Mouse (Mus musculus) midbrain, embryonic 15.5 days (tissue): ENCODE measurements around the gene Akap13. TPM values are rescaled to one million over a fixed set of nuclear protein-coding genes. Genes with fewer than 3 reads are reported as not detected.

Experiments
- ATAC-seq: fragments of 200-750 bp; cut with Nextera tagmentation; replicated peaks from 2 replicates; pipeline ENCODE4 v1.8.0; 2017; ENCODE audit warnings: moderate TSS enrichment
- H3K27ac ChIP-seq: fragments of 300-500 bp; sonication (generic); 2 replicates; pipeline ENCODE4 v1.5.1; 2015; ENCODE audit warnings: mild to moderate bottlenecking, inconsistent platforms
- H3K27me3 ChIP-seq: fragments of 300-500 bp; sonication (generic); replicated peaks from 2 replicates; pipeline ENCODE4 v1.6.1; 2015; ENCODE audit warnings: inconsistent platforms
- H3K36me3 ChIP-seq: fragments of 300-500 bp; sonication (generic); replicated peaks from 2 replicates; pipeline ENCODE4 v1.6.1; 2015; ENCODE audit warnings: inconsistent platforms
- H3K4me1 ChIP-seq: fragments of 300-500 bp; sonication (generic); 2 replicates; pipeline ENCODE4 v1.6.1; 2015; ENCODE audit warnings: inconsistent platforms
- H3K4me2 ChIP-seq: fragments of 300-500 bp; sonication (generic); 2 replicates; pipeline ENCODE4 v1.6.1; 2015; ENCODE audit warnings: inconsistent platforms, mild to moderate bottlenecking, moderate library complexity
- H3K4me3 ChIP-seq: fragments of 300-500 bp; sonication (generic); 2 replicates; pipeline ENCODE4 v1.5.1; 2015; ENCODE audit warnings: mild to moderate bottlenecking, inconsistent platforms
- H3K9ac ChIP-seq: fragments of 300-500 bp; sonication (generic); 2 replicates; pipeline ENCODE4 v1.6.1; 2015; ENCODE audit warnings: mild to moderate bottlenecking, inconsistent platforms
- H3K9me3 ChIP-seq: fragments of 300-500 bp; sonication (generic); 2 replicates; pipeline ENCODE4 v1.6.1; 2016; ENCODE audit warnings: inconsistent platforms
- WGBS: fragments of 180-500 bp; shearing (Covaris S2); methylation state at CpG from one replicate; pipeline ENCODE4 v1.1.7; 2015; ENCODE audit warnings: mixed read lengths; 5-methylcytosine and 5-hydroxymethylcytosine counted together
- polyA plus RNA-seq: library from polyadenylated mRNA; unstranded; fragments of >200 nt; fragmentation: Nextera tagmentation; extraction: Ambion mirVana; gene quantifications from 2 replicates; pipeline ENCODE4 v1.2.1, GENCODE M21; 2015

Akap13 gene
- polyA plus RNA-seq, 1 experiment from 2014 or later: 16.1 TPM

DNA sequence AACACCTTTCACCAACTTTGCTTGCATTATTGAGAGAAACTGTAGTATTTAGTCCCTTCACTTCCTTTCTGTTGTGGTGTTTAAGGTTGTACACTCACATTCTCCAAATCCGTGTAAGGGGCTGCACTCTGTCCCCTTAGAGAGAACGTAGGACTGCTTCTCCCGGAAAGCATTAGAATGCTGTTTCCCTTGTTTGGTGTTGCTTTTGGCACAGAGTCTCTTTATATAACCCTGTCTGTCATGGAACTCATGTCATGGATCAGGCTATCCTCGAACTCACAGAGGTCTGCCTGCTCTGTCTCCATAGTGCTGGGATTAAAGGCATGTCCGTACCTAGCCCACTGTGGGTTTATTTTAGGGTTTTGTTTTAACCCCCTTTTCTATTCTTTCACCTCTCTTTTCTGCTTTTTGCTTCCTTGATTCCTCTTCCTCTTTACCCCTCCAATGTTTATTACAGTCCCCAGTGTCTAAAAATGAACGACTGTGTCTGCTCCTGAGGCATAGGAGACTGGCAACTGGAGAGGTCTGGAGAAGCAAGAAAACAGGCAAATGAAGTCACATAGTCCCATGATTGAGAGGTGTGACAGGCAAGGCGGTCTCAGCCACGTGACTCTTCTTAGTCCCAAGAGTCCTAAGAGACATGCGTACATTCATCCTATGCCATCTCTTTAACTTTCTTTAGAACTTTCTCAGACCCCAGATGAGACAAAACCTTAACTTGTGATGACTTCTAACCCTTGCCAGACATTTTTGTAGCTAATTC is 186.3 kb downstream of the Akap13 start:
- H3K9ac ChIP-seq: no peak overlapping the region
- no peaks in the 10 kb centered on the region for H3K9me3 ChIP-seq
- no peaks in the 10 kb centered on the region for H3K27me3 ChIP-seq
- 0 out of 2 replicates have a peak, but pooled peaks have one; percentile 49 for ATAC-seq
- H3K36me3 ChIP-seq: no peaks in the 10 kb centered on the region
- H3K27ac ChIP-seq: no peak overlapping the region
- 51% methylated on average over 9 of the region's 9 CpGs for WGBS
- no peak overlapping the region for H3K4me3 ChIP-seq
- H3K4me2 ChIP-seq: peak overlapping the region; percentile 66; the same call in 1 of the 2 replicates
- H3K4me1 ChIP-seq: 0 out of 2 replicates have a peak, but pooled peaks cover 8% of the 10 kb centered on the region

DNA sequence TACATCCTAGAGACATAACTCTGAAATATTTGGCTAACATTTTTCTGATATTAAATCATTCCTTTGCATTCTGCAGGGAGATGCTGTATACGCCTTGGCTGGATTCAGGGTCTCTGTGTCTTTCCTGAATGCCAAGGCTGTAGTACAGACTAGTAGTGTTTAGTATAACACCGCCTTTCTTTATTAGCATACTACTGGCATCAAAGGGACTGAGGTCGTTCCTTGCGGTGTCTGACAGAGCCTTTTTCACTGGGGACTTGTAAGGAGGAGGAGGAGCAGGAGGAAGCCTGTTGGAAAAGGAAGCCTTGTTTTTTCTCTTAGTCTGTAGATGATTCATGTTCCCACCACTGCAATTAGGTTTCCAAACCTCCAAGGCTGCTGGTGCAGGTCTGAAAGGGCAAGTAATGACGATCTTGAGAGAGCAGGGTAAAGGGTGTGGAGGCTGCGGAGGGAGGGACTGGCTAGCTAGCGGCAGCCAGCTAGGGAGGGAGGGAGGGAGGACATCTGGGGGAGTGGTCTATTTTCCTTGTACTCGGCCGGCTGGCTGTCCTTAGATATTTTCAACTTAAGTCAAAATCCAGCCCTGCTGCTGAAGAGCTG is 186.9 kb downstream of the Akap13 start:
- H3K27me3 ChIP-seq: no peaks in the 10 kb centered on the region
- peak overlapping the region; percentile 66 for H3K4me2 ChIP-seq
- peak overlapping the region; percentile 62 for H3K27ac ChIP-seq
- peak overlapping the region; percentile 37 for H3K4me3 ChIP-seq
- peak overlapping the region; percentile 36 for H3K9ac ChIP-seq
- H3K9me3 ChIP-seq: no peaks in the 10 kb centered on the region
- 0 out of 2 replicates have a peak, but pooled peaks cover 8% of the 10 kb centered on the region for H3K4me1 ChIP-seq
- H3K36me3 ChIP-seq: no peaks in the 10 kb centered on the region
- ATAC-seq: peak; percentile 89
- 3% methylated on average over 8 of the region's 9 CpGs for WGBS

DNA sequence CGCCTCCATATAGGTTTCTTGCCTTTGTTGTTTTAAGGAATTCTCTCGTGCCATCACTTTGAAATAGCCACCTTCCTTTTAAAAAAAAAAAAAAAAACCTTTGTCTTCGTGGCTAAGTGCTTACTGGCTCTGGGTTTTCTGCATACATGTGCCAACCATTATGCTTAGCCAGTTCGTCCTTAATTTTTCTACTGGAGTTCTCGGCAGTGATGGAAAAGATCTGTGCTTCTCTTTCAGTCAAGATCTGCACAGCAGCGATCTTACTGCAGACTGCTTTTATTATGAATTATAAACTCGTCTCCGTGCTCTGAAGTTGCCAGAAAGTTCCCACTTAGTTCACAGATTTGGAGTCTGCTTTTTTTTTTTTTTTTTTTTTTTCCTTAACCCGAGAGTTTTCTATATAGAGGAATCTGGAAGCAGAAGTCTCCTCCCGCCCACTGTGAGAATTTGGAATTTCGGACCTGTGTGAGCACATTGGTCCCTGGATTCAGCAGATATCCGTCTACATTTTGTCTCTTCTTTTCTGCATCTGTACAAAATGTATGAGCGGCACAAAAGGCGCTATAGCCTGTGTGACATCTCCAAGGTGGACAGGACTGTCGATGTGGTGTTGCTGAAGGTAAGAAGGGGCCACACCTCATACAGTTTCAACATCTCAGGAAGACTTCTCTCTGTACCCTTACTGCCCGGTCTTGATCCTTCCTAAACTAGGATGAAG is 187.7 kb downstream of the Akap13 start:
- H3K9me3 ChIP-seq: no peaks in the 10 kb centered on the region
- H3K4me2 ChIP-seq: peak overlapping the region; percentile 66
- H3K4me1 ChIP-seq: 0 out of 2 replicates have a peak, but pooled peaks cover 8% of the 10 kb centered on the region
- H3K4me3 ChIP-seq: peak overlapping the region; percentile 37
- H3K27ac ChIP-seq: no peak overlapping the region
- WGBS: 49% methylated on average over 15 of the region's 16 CpGs
- H3K27me3 ChIP-seq: no peaks in the 10 kb centered on the region
- H3K36me3 ChIP-seq: no peaks in the 10 kb centered on the region
- no peak overlapping the region; the same call in 1 of the 2 replicates for H3K9ac ChIP-seq
- peak; percentile 35; the same call in 1 of the 2 replicates for ATAC-seq

DNA sequence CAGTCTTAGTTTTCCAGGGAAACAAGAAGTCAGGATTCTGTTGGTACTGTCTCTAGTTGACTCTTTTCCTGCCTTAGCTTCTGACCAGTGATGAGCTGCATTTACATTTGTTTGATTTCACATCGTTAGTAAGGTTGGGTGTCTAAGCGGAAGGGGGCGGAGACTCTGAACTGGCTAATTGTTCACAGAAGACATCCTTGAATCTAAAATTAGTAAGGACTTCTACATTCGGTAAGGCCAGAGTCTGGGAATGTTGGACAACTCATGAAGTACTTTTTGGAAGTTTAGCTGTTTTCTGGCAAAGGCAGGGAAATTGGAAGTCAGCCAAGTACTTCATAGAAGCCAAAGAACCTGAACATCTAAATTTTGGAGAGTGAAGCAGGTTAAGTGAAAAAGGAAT is 188.7 kb downstream of the Akap13 start:
- Histone ChIP-seq H3K4me3 (no peak overlapping the region), H3K36me3 (no peaks in the 10 kb centered on the region), H3K27me3 (no peaks in the 10 kb centered on the region), H3K9ac (no peak overlapping the region), H3K4me1 (0 out of 2 replicates have a peak, but pooled peaks cover 8% of the 10 kb centered on the region), H3K4me2 (0 out of 2 replicates have a peak overlapping the region, but pooled peaks have one; percentile 16), H3K27ac (no peak overlapping the region), H3K9me3 (no peaks in the 10 kb centered on the region)
- no peak for ATAC-seq
- 62% methylated on average over 4 of the region's 4 CpGs for WGBS

DNA sequence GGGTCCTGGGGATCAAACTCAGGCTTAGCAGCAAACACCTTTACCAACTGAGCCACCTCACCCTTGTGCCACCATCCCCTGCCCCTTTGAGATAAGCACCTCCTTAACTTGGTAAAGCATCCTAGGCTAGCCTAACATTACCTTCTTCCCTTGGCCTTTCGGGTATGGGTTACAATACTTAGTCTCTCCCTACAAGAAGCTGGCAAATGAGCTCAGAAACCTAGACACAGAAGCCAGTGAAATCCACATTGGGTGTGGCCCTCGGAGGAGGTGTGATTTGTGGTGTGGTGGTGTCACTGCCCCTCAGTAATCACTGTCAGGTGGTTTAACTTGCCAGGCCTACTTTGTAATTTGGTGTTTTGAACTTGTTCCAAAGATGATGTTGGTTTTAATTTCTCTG is 189.3 kb downstream of the Akap13 start:
- Histone ChIP-seq H3K9ac (no peak overlapping the region), H3K4me2 (0 out of 2 replicates have a peak overlapping the region, but pooled peaks have one; percentile 12), H3K27ac (no peak overlapping the region), H3K4me1 (0 out of 2 replicates have a peak, but pooled peaks cover 8% of the 10 kb centered on the region), H3K4me3 (no peak overlapping the region), H3K36me3 (no peaks in the 10 kb centered on the region), H3K27me3 (no peaks in the 10 kb centered on the region), H3K9me3 (no peaks in the 10 kb centered on the region)
- 90% methylated on average over 2 of the region's 2 CpGs for WGBS
- no peak for ATAC-seq

DNA sequence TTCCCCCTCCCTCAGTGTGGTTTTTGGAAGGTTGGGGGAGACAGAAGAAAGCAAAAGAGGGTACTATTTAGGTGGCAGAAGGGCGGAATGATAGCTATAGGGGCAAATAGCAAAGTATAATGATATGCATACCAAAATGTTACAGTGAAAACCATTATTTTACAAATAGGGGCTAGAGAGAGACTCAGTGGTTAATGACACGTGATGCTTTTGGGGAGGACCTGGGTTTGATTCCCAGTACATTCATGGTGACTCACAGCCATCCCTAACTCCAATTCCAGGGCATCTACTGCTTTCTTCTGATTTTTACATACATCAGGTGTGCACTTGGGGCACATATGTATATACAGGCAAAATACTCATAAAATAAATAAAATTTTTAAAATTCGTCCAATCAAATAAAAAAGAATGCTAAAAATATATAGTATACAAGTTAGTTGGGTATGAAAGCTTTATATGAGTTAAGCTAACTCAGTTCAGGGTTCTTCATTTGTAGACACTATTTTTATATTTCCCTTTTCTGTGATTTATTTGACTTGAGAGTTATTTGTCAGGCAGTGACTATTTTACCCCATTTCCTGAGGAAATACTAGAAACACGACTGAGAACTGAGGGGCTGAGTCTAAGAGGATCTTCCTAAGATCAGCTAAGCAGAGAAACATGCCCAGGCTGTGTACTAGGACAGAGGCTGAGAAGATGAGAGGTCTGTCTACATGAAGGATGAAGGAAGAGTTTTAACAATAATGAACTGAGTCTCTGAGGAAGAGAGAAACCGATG is 190.0 kb downstream of the Akap13 start:
- H3K4me3 ChIP-seq: no peak overlapping the region
- no peak overlapping the region for H3K4me2 ChIP-seq
- no peaks in the 10 kb centered on the region for H3K9me3 ChIP-seq
- H3K36me3 ChIP-seq: no peaks in the 10 kb centered on the region
- WGBS: 85% methylated on average over 5 of the region's 5 CpGs
- H3K9ac ChIP-seq: no peak overlapping the region
- no peak overlapping the region for H3K27ac ChIP-seq
- no peak for ATAC-seq
- 0 out of 2 replicates have a peak, but pooled peaks cover 8% of the 10 kb centered on the region for H3K4me1 ChIP-seq
- H3K27me3 ChIP-seq: no peaks in the 10 kb centered on the region

DNA sequence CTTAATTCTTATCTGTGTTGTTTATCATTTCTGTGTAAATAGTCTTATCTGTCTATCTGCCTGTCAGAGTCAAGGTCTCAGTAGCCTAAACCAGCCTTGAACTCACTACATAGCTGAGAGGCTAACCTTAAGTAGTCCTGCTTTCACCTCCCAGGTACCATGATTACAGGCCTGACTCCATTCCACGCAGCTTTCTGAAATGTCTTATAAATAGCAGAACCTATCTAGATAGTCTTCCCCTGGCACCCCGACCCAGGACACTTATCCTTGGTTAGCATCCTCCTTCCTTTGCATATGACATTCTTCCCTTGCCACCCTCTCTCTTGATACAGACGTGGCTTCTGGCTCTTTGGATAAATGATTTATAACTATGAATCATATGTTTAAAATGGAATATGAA is 192.7 kb downstream of the Akap13 start:
- H3K4me3 ChIP-seq: no peak overlapping the region
- H3K4me2 ChIP-seq: no peak overlapping the region
- no peaks in the 10 kb centered on the region for H3K4me1 ChIP-seq
- WGBS: 89% methylated on average over 3 of the region's 3 CpGs
- H3K27me3 ChIP-seq: no peaks in the 10 kb centered on the region
- H3K27ac ChIP-seq: no peak overlapping the region
- H3K9ac ChIP-seq: no peak overlapping the region
- no peak for ATAC-seq
- H3K36me3 ChIP-seq: no peaks in the 10 kb centered on the region
- no peaks in the 10 kb centered on the region for H3K9me3 ChIP-seq

DNA sequence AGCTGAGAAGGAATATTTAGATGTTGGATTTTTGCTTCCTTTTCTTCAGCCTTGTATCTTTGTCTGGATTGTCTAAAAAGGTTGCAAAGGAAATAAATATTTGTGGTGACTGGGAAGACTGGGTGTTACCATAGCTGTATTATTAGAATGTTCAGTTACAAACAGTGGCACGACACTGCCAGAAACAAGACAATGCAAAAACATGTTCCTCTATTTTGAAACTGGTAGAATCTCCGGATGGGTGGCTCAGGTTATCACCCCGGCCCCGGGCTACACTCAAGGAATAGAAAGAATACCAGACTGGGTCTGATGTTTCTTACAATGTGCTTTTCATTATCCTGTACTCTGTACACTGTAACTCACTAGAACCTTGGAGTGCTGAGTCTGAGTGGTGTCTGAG is 193.6 kb downstream of the Akap13 start:
- Histone ChIP-seq H3K27me3 (no peaks in the 10 kb centered on the region), H3K36me3 (no peaks in the 10 kb centered on the region), H3K9ac (no peak overlapping the region), H3K9me3 (no peaks in the 10 kb centered on the region), H3K4me2 (no peak overlapping the region), H3K4me1 (no peaks in the 10 kb centered on the region), H3K27ac (no peak overlapping the region), H3K4me3 (no peak overlapping the region)
- no peak for ATAC-seq
- WGBS: 88% methylated on average over 4 of the region's 4 CpGs

DNA sequence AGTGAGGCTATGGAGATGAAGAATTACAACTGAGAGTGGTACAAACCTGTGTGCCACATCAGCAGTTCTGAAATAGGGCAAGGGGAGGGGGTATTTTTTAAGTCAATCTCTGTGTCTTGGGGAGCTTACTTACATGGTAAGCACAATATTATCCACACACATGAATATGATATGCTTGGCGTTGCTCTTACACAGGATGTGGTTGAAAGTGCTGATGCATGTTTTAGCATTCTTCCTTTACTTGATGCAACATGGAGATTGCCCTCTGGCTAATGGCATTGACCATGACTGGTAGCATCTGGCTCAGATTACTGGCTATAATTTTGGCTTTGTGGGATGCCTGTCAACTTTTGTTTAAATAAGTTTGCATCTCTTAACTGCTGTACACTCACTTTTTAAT is 194.6 kb downstream of the Akap13 start:
- Histone ChIP-seq H3K9ac (no peak overlapping the region), H3K4me2 (no peak overlapping the region), H3K4me1 (no peaks in the 10 kb centered on the region), H3K4me3 (no peak overlapping the region), H3K36me3 (no peaks in the 10 kb centered on the region), H3K9me3 (no peaks in the 10 kb centered on the region), H3K27me3 (no peaks in the 10 kb centered on the region), H3K27ac (no peak overlapping the region)
- 87% methylated on average over 1 of the region's 1 CpGs for WGBS
- no peak for ATAC-seq

DNA sequence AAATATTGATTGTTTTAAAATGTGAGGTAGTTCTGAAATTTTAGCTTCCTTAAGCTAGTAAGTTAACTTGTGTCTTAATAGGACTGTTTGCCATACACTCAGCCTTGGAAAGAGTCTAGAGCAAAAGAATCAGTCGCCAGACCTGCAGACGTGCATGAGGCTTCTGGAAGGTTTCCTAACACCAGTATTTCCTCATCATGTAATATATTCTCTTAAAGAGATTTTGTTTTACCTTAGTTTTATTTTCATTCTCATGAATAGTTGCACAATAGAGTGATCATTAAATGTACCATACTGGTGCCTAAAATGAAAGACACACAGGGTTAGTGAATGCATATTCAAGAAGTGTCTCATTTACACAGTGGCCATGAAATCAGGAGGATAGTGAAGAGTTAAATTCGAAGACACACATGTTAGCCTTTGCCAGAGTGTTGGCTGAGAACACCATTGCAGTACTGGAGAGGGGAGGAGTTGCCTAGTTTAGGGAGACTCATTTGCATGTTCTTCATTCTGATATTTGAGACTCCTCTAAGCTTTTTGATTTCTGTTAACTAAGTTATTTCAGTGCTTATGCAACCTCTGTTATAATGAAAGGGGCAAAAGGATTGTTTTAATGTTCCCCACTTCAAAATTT is 198.5 kb downstream of the Akap13 start:
- no peak for ATAC-seq
- H3K4me3 ChIP-seq: no peak overlapping the region
- 69% methylated on average over 3 of the region's 3 CpGs for whole genome bisulfite sequencing

DNA sequence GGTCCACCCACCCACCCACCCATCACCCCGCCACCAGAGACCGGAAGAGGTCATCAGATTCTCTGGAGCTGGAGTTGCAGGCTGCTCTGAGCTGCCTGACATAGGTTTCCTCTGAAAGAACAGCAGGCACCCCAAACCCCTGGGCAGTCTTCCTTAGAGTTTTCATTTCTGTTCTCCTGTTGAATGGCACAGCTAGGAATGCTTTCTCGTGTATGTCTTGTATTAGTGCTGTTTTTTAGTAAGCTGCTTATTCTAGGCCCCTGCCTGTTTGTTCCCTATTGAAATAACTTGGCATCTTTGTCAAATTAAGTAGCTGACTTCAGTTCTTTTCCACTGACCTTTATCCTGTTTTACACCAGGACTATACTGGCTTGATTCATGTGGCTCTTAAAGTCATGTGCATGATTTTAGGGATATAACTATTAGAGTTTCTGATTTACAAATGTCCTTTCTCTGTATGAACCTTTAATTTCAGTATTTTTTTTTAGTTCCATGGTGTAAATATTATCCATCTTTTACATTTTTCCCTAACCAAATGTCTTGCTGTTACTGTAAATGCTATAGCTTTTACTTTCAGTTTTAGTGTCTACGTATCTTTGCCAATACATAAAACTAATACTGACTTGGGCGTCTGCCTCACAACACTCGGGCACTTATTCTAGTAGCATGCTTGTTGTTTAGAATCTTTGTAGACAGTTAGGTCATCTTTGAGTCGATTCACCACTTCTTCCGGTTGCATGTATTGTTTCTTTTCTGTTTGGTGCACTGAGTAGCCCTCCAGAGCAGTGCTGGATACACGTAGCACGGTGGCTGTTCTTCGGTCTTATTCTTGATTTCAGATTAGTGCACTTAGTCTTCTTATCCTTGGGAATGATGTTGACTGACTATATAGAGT is 200.1 kb downstream of the Akap13 start:
- no peak overlapping the region for H3K27ac ChIP-seq
- H3K9ac ChIP-seq: no peak overlapping the region
- WGBS: 80% methylated on average over 11 of the region's 11 CpGs
- H3K9me3 ChIP-seq: no peaks in the 10 kb centered on the region
- no peaks in the 10 kb centered on the region for H3K36me3 ChIP-seq
- no peaks in the 10 kb centered on the region for H3K4me1 ChIP-seq
- no peak for ATAC-seq
- no peaks in the 10 kb centered on the region for H3K27me3 ChIP-seq
- no peak overlapping the region for H3K4me3 ChIP-seq
- no peak overlapping the region for H3K4me2 ChIP-seq

More for the DNA sequence above, 198.5 kb downstream of the Akap13 start:
- Histone ChIP-seq H3K4me2 (no peak overlapping the region), H3K27me3 (no peaks in the 10 kb centered on the region), H3K27ac (no peak overlapping the region), H3K9ac (no peak overlapping the region), H3K9me3 (no peaks in the 10 kb centered on the region), H3K4me1 (no peaks in the 10 kb centered on the region), H3K36me3 (no peaks in the 10 kb centered on the region)
